Mouse (Mus musculus): ENCODE measurements around the gene Kif14. TPM values are rescaled to one million over a fixed set of nuclear protein-coding genes. Genes with fewer than 3 reads are reported as not detected.
A peak's percentile ranks its signal among the peaks of the same experiment; 100 is the strongest.

The Kif14 gene
- polyA plus RNA-seq, 1 experiment from 2014 or later: 7.1 TPM

DNA sequence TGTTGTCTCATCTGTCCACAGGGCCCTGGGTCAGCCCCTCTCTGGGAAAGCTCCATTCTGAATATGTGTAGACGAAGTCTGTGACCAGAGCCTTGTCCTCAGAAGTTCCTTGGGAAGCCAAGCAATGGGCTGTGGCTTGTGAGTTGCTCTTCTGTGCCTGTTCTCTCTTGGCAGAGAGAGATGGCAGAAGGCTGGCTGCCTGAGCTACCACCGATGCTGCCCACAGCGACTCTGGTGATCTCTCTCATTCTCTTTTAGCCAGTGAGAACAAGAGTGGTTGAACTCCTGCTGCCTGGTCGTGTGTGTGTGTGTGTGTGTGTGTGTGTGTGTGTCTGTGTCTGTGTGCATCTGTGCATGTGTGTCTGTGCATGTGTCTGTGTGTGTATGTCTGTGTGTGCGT, 13.7 kb upstream of the Kif14 start:
- no peak for DNase-seq (ENCODE audit: low spot score)
- no peaks in the 10 kb centered on the region for H3K9me3 ChIP-seq (replicated peaks)
- WGBS: 85% methylated on average over 5 of the region's 5 CpGs
- H3K27me3 ChIP-seq (ENCODE audit: low read depth, poor library complexity, severe bottlenecking): no peaks in the 10 kb centered on the region; the same call in none of the 2 replicates
- H3K4me3 ChIP-seq: no peak overlapping the region
- no peak overlapping the region for H3K27ac ChIP-seq (replicated peaks)
- H3K4me1 ChIP-seq: peaks cover 11% of the 10 kb centered on the region; the same call in 1 of the 2 replicates
- no peaks in the 10 kb centered on the region for H3K36me3 ChIP-seq

- no peak for DNase-seq (ENCODE audit: low spot score)
- Histone ChIP-seq H3K4me1 (peaks cover 11% of the 10 kb centered on the region; the same call in 1 of the 2 replicates), H3K27ac (replicated peaks) (no peak overlapping the region), H3K4me3 (no peak overlapping the region), H3K36me3 (no peaks in the 10 kb centered on the region), H3K9me3 (replicated peaks) (no peaks in the 10 kb centered on the region), H3K27me3 (ENCODE audit: low read depth, poor library complexity, severe bottlenecking) (no peaks in the 10 kb centered on the region; the same call in none of the 2 replicates)
- 86% methylated on average over 17 of the region's 17 CpGs for WGBS
These were observed 10.2 kb upstream of the Kif14 start for GRCm38 (mm10) chr1:136455756-136456585.

DNA sequence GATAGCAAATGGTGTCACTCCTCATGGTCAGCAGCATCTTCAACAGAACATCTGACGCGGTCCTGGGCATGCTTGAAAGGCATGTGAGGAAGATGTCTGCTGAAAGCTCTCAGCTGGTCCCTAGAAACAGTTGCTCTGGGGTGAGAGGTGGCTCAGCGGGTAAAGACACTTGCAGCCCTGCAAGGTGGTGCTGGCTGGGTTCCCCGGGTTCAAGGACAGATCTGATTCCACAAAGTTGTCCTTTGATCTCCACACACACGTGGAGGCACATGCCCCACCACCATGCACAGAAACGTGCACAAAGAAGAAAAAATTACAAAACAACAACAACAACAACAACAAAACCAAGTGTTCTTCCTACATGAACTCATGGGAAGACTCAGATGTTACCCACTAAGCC, 9.4 kb upstream of the Kif14 start:
- 84% methylated on average over 6 of the region's 6 CpGs for WGBS
- no peak for DNase-seq (ENCODE audit: low spot score)
- no peaks in the 10 kb centered on the region for H3K9me3 ChIP-seq (replicated peaks)
- no peaks in the 10 kb centered on the region; the same call in none of the 2 replicates for H3K27me3 ChIP-seq (ENCODE audit: low read depth, poor library complexity, severe bottlenecking)
- no peak overlapping the region for H3K27ac ChIP-seq (replicated peaks)
- no peaks in the 10 kb centered on the region for H3K36me3 ChIP-seq
- no peak overlapping the region for H3K4me3 ChIP-seq
- peaks cover 11% of the 10 kb centered on the region; the same call in 1 of the 2 replicates for H3K4me1 ChIP-seq

- no peak for DNase-seq (ENCODE audit: low spot score)
- H3K4me1 ChIP-seq: peaks cover 9% of the 10 kb centered on the region; the same call in 1 of the 2 replicates
- no peaks in the 10 kb centered on the region for H3K36me3 ChIP-seq
- no peak overlapping the region for H3K27ac ChIP-seq (replicated peaks)
- H3K9me3 ChIP-seq (replicated peaks): no peaks in the 10 kb centered on the region
- H3K27me3 ChIP-seq (ENCODE audit: low read depth, poor library complexity, severe bottlenecking): no peaks in the 10 kb centered on the region; the same call in none of the 2 replicates
- WGBS: 73% methylated on average over 4 of the region's 4 CpGs
- no peak overlapping the region for H3K4me3 ChIP-seq
These were observed 8.7 kb upstream of the Kif14 start for GRCm38 (mm10) chr1:136457403-136457802.

DNA sequence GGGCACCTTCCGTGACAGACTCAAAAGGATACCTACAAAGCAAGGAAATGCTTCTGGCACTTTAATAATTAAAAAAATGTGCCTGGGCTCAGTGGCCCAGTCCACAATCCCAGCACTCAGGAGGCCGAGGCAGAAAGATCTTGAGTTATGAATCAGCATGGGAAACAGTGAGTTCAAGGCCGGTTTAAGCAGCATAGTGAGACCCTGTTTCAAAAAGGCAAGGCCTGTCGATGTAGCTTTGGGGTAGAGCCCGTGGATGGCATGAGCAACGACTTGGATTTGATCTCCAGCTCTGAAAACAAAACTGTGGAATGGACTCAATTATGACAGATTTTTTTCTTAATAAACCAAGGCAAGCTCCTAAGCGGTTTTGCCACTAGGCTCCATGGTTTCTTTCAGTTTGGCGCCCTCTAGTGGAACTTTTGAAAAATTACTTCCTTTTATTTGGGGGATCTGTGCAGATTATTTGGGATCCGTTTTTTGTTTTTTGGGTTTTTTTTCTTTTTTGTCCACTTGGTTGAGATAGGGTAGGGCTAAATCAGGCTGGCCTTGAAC, 7.4 kb upstream of the Kif14 start:
- H3K9me3 ChIP-seq (replicated peaks): no peaks in the 10 kb centered on the region
- WGBS: 32% methylated on average over 9 of the region's 9 CpGs
- H3K4me3 ChIP-seq: no peak overlapping the region
- H3K36me3 ChIP-seq: no peaks in the 10 kb centered on the region
- peaks cover 8% of the 10 kb centered on the region; the same call in 1 of the 2 replicates for H3K4me1 ChIP-seq
- peak; percentile 19 for DNase-seq (ENCODE audit: low spot score)
- H3K27me3 ChIP-seq (ENCODE audit: low read depth, poor library complexity, severe bottlenecking): no peaks in the 10 kb centered on the region; the same call in none of the 2 replicates
- no peak overlapping the region for H3K27ac ChIP-seq (replicated peaks)

GRCm38 (mm10) chr1:136462443-136462842, 3.7 kb upstream of the Kif14 start:
- H3K27ac ChIP-seq (replicated peaks): no peak overlapping the region
- H3K4me1 ChIP-seq: peaks cover 14% of the 10 kb centered on the region
- H3K27me3 ChIP-seq (ENCODE audit: low read depth, poor library complexity, severe bottlenecking): no peaks in the 10 kb centered on the region
- no peak overlapping the region for H3K4me3 ChIP-seq
- H3K36me3 ChIP-seq: no peaks in the 10 kb centered on the region
- H3K9me3 ChIP-seq (replicated peaks): no peaks in the 10 kb centered on the region
- WGBS: 56% methylated on average over 10 of the region's 10 CpGs
- DNase-seq (ENCODE audit: low spot score): no peak

DNA sequence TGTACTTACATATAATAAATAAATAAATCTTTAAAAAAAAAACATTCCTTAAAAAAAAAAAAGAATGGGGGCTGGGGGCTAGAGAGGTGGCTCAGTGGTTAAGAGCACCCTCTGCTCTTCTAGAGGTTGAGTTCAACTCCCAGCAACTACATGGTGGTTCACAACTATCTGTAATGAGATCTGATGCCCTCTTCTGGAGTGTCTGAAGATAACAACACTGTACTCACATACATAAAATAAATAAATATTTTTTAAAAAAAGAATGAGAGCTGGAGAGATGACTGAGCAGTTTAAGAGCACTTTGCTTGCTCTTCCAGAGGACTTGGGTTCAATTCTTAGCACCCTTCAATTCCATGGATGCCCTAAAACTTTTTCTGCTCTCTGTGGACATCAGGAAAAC, 975 bp upstream of the Kif14 start:
- peaks cover 22% of the 10 kb centered on the region for H3K4me1 ChIP-seq
- no peaks in the 10 kb centered on the region for H3K27me3 ChIP-seq (ENCODE audit: low read depth, poor library complexity, severe bottlenecking)
- no peak for DNase-seq (ENCODE audit: low spot score)
- peaks cover 25% of the 10 kb centered on the region for H3K36me3 ChIP-seq
- no peaks in the 10 kb centered on the region for H3K9me3 ChIP-seq (replicated peaks)
- H3K27ac ChIP-seq (replicated peaks): no peak overlapping the region
- H3K4me3 ChIP-seq: no peak overlapping the region

GRCm38 (mm10) chr1:136469408-136469807, 3.3 kb downstream of the Kif14 start:
- WGBS: 91% methylated on average over 4 of the region's 4 CpGs
- no peaks in the 10 kb centered on the region for H3K9me3 ChIP-seq (replicated peaks)
- no peaks in the 10 kb centered on the region for H3K27me3 ChIP-seq (ENCODE audit: low read depth, poor library complexity, severe bottlenecking)
- no peak overlapping the region for H3K4me3 ChIP-seq
- H3K27ac ChIP-seq (replicated peaks): no peak overlapping the region
- DNase-seq (ENCODE audit: low spot score): no peak
- H3K36me3 ChIP-seq: peaks cover 60% of the 10 kb centered on the region
- H3K4me1 ChIP-seq: peaks cover 32% of the 10 kb centered on the region

- Histone ChIP-seq H3K36me3 (peaks cover 69% of the 10 kb centered on the region), H3K27ac (replicated peaks) (peak overlapping the region; percentile 33; the same call in 1 of the 2 replicates), H3K9me3 (replicated peaks) (no peaks in the 10 kb centered on the region), H3K4me3 (peak overlapping the region; percentile 20; the same call in 1 of the 2 replicates), H3K4me1 (peaks cover 32% of the 10 kb centered on the region), H3K27me3 (ENCODE audit: low read depth, poor library complexity, severe bottlenecking) (no peaks in the 10 kb centered on the region)
- 14% methylated on average over 6 of the region's 6 CpGs for WGBS
- peak; percentile 44 for DNase-seq (ENCODE audit: low spot score)
These were observed 4.3 kb downstream of the Kif14 start for GRCm38 (mm10) chr1:136470471-136470870.

DNA sequence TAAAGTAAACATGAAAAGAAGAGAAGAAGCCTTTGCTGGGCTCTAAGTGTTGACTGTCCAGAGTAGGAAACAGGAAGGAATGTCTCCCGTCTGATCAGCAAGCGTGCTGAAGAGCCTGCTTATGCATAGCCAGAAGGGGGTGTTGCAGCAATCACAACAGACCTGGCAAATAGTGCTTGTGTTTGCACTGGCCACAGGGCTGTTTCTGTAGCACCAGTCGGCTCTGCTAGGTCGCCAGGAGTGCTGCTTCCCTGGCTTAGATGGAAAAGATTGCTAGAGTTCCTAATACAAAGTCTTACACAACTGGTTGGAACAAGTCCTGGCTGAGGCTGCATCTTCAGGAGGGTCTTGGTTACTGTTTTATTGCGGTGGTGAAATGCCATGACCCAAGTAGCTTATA, 25.5 kb downstream of the Kif14 start:
- peaks cover 96% of the 10 kb centered on the region for H3K36me3 ChIP-seq

DNA sequence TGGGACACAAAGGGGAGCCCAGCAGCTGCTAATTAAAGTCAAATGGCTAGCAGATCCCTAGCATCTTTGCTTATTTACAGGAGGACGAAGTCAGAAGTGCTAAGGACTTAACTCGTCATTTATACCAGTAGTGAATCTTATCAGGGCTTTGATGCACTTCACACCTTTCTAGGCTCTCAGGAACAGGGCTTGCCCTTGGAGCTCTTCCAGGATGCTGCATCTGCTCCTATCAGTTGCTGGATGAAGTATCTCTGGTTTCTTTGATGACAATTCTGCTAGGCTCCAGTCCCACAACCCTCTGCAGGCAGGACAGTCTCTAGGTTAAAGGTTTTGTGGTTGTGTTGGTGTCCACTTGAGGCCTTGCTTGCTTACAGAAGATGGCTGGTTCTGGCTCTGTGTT, 26.1 kb downstream of the Kif14 start:
- H3K9me3 ChIP-seq (replicated peaks): no peaks in the 10 kb centered on the region
- no peaks in the 10 kb centered on the region for H3K27me3 ChIP-seq (ENCODE audit: low read depth, poor library complexity, severe bottlenecking)
- no peak for DNase-seq (ENCODE audit: low spot score)
- H3K4me1 ChIP-seq: no peaks in the 10 kb centered on the region
- 86% methylated on average over 2 of the region's 2 CpGs for WGBS
- H3K27ac ChIP-seq (replicated peaks): no peak overlapping the region
- H3K4me3 ChIP-seq: no peak overlapping the region
- H3K36me3 ChIP-seq: peaks cover 96% of the 10 kb centered on the region

More for the DNA sequence above, 25.5 kb downstream of the Kif14 start:
- WGBS: 79% methylated on average over 5 of the region's 5 CpGs
- Histone ChIP-seq H3K9me3 (replicated peaks) (no peaks in the 10 kb centered on the region), H3K4me1 (no peaks in the 10 kb centered on the region), H3K27ac (replicated peaks) (no peak overlapping the region), H3K27me3 (ENCODE audit: low read depth, poor library complexity, severe bottlenecking) (no peaks in the 10 kb centered on the region), H3K4me3 (no peak overlapping the region)
- no peak for DNase-seq (ENCODE audit: low spot score)

GRCm38 (mm10) chr1:136499317-136499716, 33.2 kb downstream of the Kif14 start:
- peaks cover 89% of the 10 kb centered on the region for H3K36me3 ChIP-seq
- no peak overlapping the region for H3K4me3 ChIP-seq

GRCm38 (mm10) chr1:136502936-136503335, 36.8 kb downstream of the Kif14 start:
- H3K9me3 ChIP-seq (replicated peaks): peaks cover 5% of the 10 kb centered on the region; the same call in 1 of the 2 replicates
- peaks cover 85% of the 10 kb centered on the region for H3K36me3 ChIP-seq
- H3K27me3 ChIP-seq (ENCODE audit: low read depth, poor library complexity, severe bottlenecking): no peaks in the 10 kb centered on the region
- WGBS: 94% methylated on average over 8 of the region's 8 CpGs
- H3K4me3 ChIP-seq: no peak overlapping the region
- H3K4me1 ChIP-seq: no peaks in the 10 kb centered on the region
- DNase-seq (ENCODE audit: low spot score): no peak
- no peak overlapping the region for H3K27ac ChIP-seq (replicated peaks)

More at GRCm38 (mm10) chr1:136499317-136499716, 33.2 kb downstream of the Kif14 start:
- no peak for DNase-seq (ENCODE audit: low spot score)
- no peak overlapping the region for H3K27ac ChIP-seq (replicated peaks)
- H3K4me1 ChIP-seq: no peaks in the 10 kb centered on the region
- H3K27me3 ChIP-seq (ENCODE audit: low read depth, poor library complexity, severe bottlenecking): no peaks in the 10 kb centered on the region
- peaks cover 5% of the 10 kb centered on the region; the same call in 1 of the 2 replicates for H3K9me3 ChIP-seq (replicated peaks)
- 90% methylated on average over 13 of the region's 13 CpGs for WGBS
